Mouse (Mus musculus) brain, embryonic 14.5 days (tissue): ENCODE measurements around the gene Ncbp3.

Experiments
- CTCF ChIP-seq: fragments of 200-500 bp; IDR thresholded peaks from 2 replicates; pipeline ENCODE4 v1.5.1; 2012; ENCODE audit warnings: inconsistent platforms, mild to moderate bottlenecking, moderate library complexity, borderline replicate concordance; ENCODE audit not compliant: insufficient read depth, insufficient read length; ENCODE audit errors: extremely low read depth
- POLR2A ChIP-seq: fragments of 200-500 bp; IDR thresholded peaks from 2 replicates; pipeline ENCODE4 v1.6.1; 2012; ENCODE audit warnings: mild to moderate bottlenecking, inconsistent platforms, borderline replicate concordance; ENCODE audit not compliant: poor library complexity, insufficient read depth, insufficient read length, severe bottlenecking; ENCODE audit errors: extremely low read depth

DNA sequence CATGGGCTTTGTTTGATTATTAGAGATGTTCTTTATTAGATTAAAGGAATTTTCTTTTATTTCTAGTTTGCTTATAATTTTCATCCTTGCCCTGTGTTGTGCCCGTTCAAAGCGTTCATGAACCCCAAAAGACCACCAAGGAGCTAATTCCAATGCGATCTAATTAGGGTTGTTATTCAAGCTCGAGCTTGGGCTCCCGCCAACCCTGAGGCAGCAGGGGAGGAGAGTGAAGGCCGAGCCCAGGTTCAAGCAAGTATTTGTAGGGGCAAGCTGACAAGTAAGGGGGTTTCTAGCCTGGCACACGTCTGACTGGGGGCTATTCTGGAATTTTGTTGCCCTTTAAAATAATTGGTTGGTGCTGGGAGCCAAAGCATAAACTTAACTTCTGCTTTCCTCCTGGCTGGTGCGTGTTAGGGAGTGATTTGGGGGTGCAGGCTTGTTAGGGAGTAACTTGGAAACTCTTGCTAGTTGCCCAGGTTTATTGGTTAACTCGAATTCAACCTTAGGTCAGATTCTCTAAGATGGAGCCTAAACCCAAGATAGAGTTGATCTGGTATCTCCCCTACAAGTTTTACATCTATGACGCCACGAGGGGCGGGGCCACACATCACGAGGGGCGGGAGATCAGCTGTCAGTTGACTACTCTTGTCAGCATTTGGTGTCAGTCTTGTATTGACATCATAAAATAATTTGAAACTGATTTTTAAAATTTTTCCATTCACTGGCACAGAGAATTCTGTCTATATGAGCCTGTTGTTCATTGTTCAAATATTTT lies 52.6 kb downstream of the Ncbp3 start:
- no peak for TF ChIP-seq CTCF
- no peak for TF ChIP-seq POLR2A
